Mouse (Mus musculus) liver, embryonic 13.5 days (tissue): ENCODE measurements around the gene Zfp1. TPM values are rescaled to one million over a fixed set of nuclear protein-coding genes. Genes with fewer than 3 reads are reported as not detected.
A peak's percentile ranks its signal among the peaks of the same experiment; 100 is the strongest.

Experiments
- ATAC-seq: fragments of 200-750 bp; cut with Nextera tagmentation; 2 replicates; pipeline ENCODE4 v1.8.0; 2017; ENCODE audit warnings: low read depth, mild to moderate bottlenecking, moderate number of reproducible peaks, moderate library complexity
- DNase-seq: peaks from one replicate; pipeline ENCODE4 v3.0.0; 2022
- H3K27ac ChIP-seq: fragments of 300-500 bp; sonication (generic); 2 replicates; pipeline ENCODE4 v1.5.1; 2015; ENCODE audit warnings: moderate library complexity, mild to moderate bottlenecking, inconsistent platforms
- H3K27me3 ChIP-seq: fragments of 300-500 bp; sonication (generic); 2 replicates; pipeline ENCODE4 v1.6.1; 2015; ENCODE audit warnings: mild to moderate bottlenecking, inconsistent platforms
- H3K36me3 ChIP-seq: fragments of 300-500 bp; sonication (generic); 2 replicates; pipeline ENCODE4 v1.6.1; 2015; ENCODE audit warnings: mild to moderate bottlenecking, inconsistent platforms
- H3K4me1 ChIP-seq: fragments of 300-500 bp; sonication (generic); replicated peaks from 2 replicates; pipeline ENCODE4 v1.6.1; 2015; ENCODE audit warnings: inconsistent platforms
- H3K4me2 ChIP-seq: fragments of 300-500 bp; sonication (generic); 2 replicates; pipeline ENCODE4 v1.6.1; 2015; ENCODE audit warnings: inconsistent platforms, mild to moderate bottlenecking, moderate library complexity
- H3K4me3 ChIP-seq: fragments of 300-500 bp; sonication (generic); replicated peaks from 2 replicates; pipeline ENCODE4 v1.5.1; 2015; ENCODE audit warnings: mild to moderate bottlenecking, inconsistent platforms
- H3K9ac ChIP-seq: fragments of 300-500 bp; sonication (generic); 2 replicates; pipeline ENCODE4 v1.6.1; 2015; ENCODE audit warnings: mild to moderate bottlenecking, inconsistent platforms
- H3K9me3 ChIP-seq: fragments of 300-500 bp; sonication (generic); replicated peaks from 2 replicates; pipeline ENCODE4 v1.6.1; 2016; ENCODE audit warnings: inconsistent platforms
- WGBS: fragments of 180-500 bp; shearing (Covaris S2); methylation state at CpG from one replicate; pipeline ENCODE4 v1.1.7; 2015; ENCODE audit not compliant: insufficient replicate concordance; 5-methylcytosine and 5-hydroxymethylcytosine counted together
- polyA plus RNA-seq: library from polyadenylated mRNA; unstranded; fragments of >200 nt; fragmentation: Nextera tagmentation; extraction: Ambion mirVana; gene quantifications from 2 replicates; pipeline ENCODE4 v1.2.1, GENCODE M21; 2015

Gene Zfp1
- polyA plus RNA-seq, 1 experiment from 2014 or later = 5.7 TPM

GRCm38 (mm10) chr8:111699035-111699434 lies 55.8 kb downstream of the Zfp1 start:
- WGBS = 0% methylated on average over 1 of the region's 1 CpGs
- Histone ChIP-seq H3K4me2 (no peak overlapping the region), H3K9ac (no peak overlapping the region), H3K9me3 (no peaks in the 10 kb centered on the region), H3K4me3 (no peak overlapping the region), H3K27ac (no peak overlapping the region), H3K4me1 (no peaks in the 10 kb centered on the region; the same call in 1 of the 2 replicates), H3K36me3 (no peaks in the 10 kb centered on the region), H3K27me3 (0 out of 2 replicates have a peak, but pooled peaks cover 5% of the 10 kb centered on the region)
- ATAC-seq = no peak
- no peak for DNase-seq

GRCm38 (mm10) chr8:111700201-111700600 lies 57.0 kb downstream of the Zfp1 start:
- 59% methylated on average over 3 of the region's 3 CpGs for WGBS
- Histone ChIP-seq H3K4me1 (peaks cover 7% of the 10 kb centered on the region), H3K4me3 (no peak overlapping the region), H3K4me2 (no peak overlapping the region), H3K36me3 (no peaks in the 10 kb centered on the region), H3K27ac (no peak overlapping the region), H3K9me3 (no peaks in the 10 kb centered on the region), H3K9ac (no peak overlapping the region), H3K27me3 (0 out of 2 replicates have a peak, but pooled peaks cover 5% of the 10 kb centered on the region)
- ATAC-seq (no peak), DNase-seq (no peak)

- Histone ChIP-seq H3K9ac (no peak overlapping the region), H3K36me3 (no peaks in the 10 kb centered on the region), H3K4me1 (peaks cover 12% of the 10 kb centered on the region), H3K27me3 (0 out of 2 replicates have a peak, but pooled peaks cover 5% of the 10 kb centered on the region), H3K4me3 (no peak overlapping the region), H3K9me3 (no peaks in the 10 kb centered on the region), H3K27ac (no peak overlapping the region), H3K4me2 (no peak overlapping the region)
- no peak for ATAC-seq
- WGBS = 71% methylated on average over 5 of the region's 5 CpGs
- no peak for DNase-seq
Observed at GRCm38 (mm10) chr8:111700740-111701139, 57.5 kb downstream of the Zfp1 start.

GRCm38 (mm10) chr8:111701380-111701779 lies 58.2 kb downstream of the Zfp1 start:
- ATAC-seq = no peak
- 0 out of 2 replicates have a peak, but pooled peaks cover 5% of the 10 kb centered on the region for H3K27me3 ChIP-seq
- H3K4me2 ChIP-seq = no peak overlapping the region
- WGBS = 61% methylated on average over 9 of the region's 9 CpGs
- no peaks in the 10 kb centered on the region for H3K36me3 ChIP-seq
- DNase-seq = no peak
- H3K9me3 ChIP-seq = no peaks in the 10 kb centered on the region
- H3K9ac ChIP-seq = no peak overlapping the region
- H3K4me1 ChIP-seq = peaks cover 15% of the 10 kb centered on the region
- no peak overlapping the region for H3K27ac ChIP-seq
- no peak overlapping the region for H3K4me3 ChIP-seq

GRCm38 (mm10) chr8:111704585-111704984 lies 61.4 kb downstream of the Zfp1 start:
- 74% methylated on average over 12 of the region's 12 CpGs for WGBS
- no peaks in the 10 kb centered on the region for H3K36me3 ChIP-seq
- ATAC-seq = no peak
- no peak overlapping the region for H3K9ac ChIP-seq
- H3K4me2 ChIP-seq = no peak overlapping the region
- H3K4me3 ChIP-seq = no peak overlapping the region
- no peaks in the 10 kb centered on the region for H3K9me3 ChIP-seq
- no peak for DNase-seq
- H3K27me3 ChIP-seq = 0 out of 2 replicates have a peak, but pooled peaks cover 5% of the 10 kb centered on the region
- peak overlapping the region; percentile 53 for H3K27ac ChIP-seq
- peaks cover 18% of the 10 kb centered on the region for H3K4me1 ChIP-seq

- 11% methylated on average over 3 of the region's 3 CpGs for WGBS
- no peaks in the 10 kb centered on the region for H3K36me3 ChIP-seq
- no peak for DNase-seq
- H3K27ac ChIP-seq = peak overlapping the region; percentile 53
- no peak overlapping the region for H3K4me2 ChIP-seq
- H3K27me3 ChIP-seq = 0 out of 2 replicates have a peak, but pooled peaks cover 5% of the 10 kb centered on the region
- no peaks in the 10 kb centered on the region for H3K9me3 ChIP-seq
- no peak overlapping the region for H3K4me3 ChIP-seq
- ATAC-seq = peak; percentile 69
- peaks cover 23% of the 10 kb centered on the region for H3K4me1 ChIP-seq
- no peak overlapping the region for H3K9ac ChIP-seq
Observed at GRCm38 (mm10) chr8:111705222-111705621, 62.0 kb downstream of the Zfp1 start.

GRCm38 (mm10) chr8:111705699-111706098 lies 62.5 kb downstream of the Zfp1 start:
- no peaks in the 10 kb centered on the region for H3K9me3 ChIP-seq
- no peak for DNase-seq
- no peak overlapping the region for H3K27ac ChIP-seq
- peaks cover 3% of the 10 kb centered on the region for H3K36me3 ChIP-seq
- 59% methylated on average over 5 of the region's 5 CpGs for WGBS
- H3K4me2 ChIP-seq = no peak overlapping the region
- no peak overlapping the region for H3K4me3 ChIP-seq
- peaks cover 23% of the 10 kb centered on the region for H3K4me1 ChIP-seq
- ATAC-seq = no peak
- 0 out of 2 replicates have a peak, but pooled peaks cover 5% of the 10 kb centered on the region for H3K27me3 ChIP-seq
- no peak overlapping the region for H3K9ac ChIP-seq

GRCm38 (mm10) chr8:111708265-111708664 lies 65.1 kb downstream of the Zfp1 start:
- H3K27ac ChIP-seq = peak overlapping the region; percentile 75
- H3K4me3 ChIP-seq = no peak overlapping the region
- H3K9ac ChIP-seq = no peak overlapping the region
- H3K9me3 ChIP-seq = no peaks in the 10 kb centered on the region
- H3K27me3 ChIP-seq = 0 out of 2 replicates have a peak, but pooled peaks cover 4% of the 10 kb centered on the region
- H3K36me3 ChIP-seq = peaks cover 11% of the 10 kb centered on the region
- peaks cover 23% of the 10 kb centered on the region for H3K4me1 ChIP-seq
- DNase-seq (no peak), ATAC-seq (peak; percentile 39)
- WGBS = 54% methylated on average over 6 of the region's 6 CpGs
- no peak overlapping the region for H3K4me2 ChIP-seq

- peaks cover 23% of the 10 kb centered on the region for H3K4me1 ChIP-seq
- 0 out of 2 replicates have a peak overlapping the region, but pooled peaks have one; percentile 12 for H3K4me2 ChIP-seq
- no peak overlapping the region for H3K4me3 ChIP-seq
- WGBS = 61% methylated on average over 1 of the region's 1 CpGs
- H3K36me3 ChIP-seq = peaks cover 20% of the 10 kb centered on the region
- 0 out of 2 replicates have a peak, but pooled peaks cover 2% of the 10 kb centered on the region for H3K27me3 ChIP-seq
- ATAC-seq = 0 out of 2 replicates have a peak, but pooled peaks have one; percentile 10
- peak overlapping the region; percentile 75 for H3K27ac ChIP-seq
- H3K9ac ChIP-seq = no peak overlapping the region
- no peaks in the 10 kb centered on the region for H3K9me3 ChIP-seq
- no peak for DNase-seq
Observed at GRCm38 (mm10) chr8:111709223-111709622, 66.0 kb downstream of the Zfp1 start.

- ATAC-seq (no peak), DNase-seq (no peak)
- peaks cover 34% of the 10 kb centered on the region for H3K36me3 ChIP-seq
- peaks cover 9% of the 10 kb centered on the region for H3K4me1 ChIP-seq
- no peak overlapping the region for H3K4me3 ChIP-seq
- no peak overlapping the region for H3K4me2 ChIP-seq
- no peak overlapping the region for H3K9ac ChIP-seq
- 0 out of 2 replicates have a peak, but pooled peaks cover 2% of the 10 kb centered on the region for H3K27me3 ChIP-seq
- H3K27ac ChIP-seq = no peak overlapping the region
- H3K9me3 ChIP-seq = no peaks in the 10 kb centered on the region
- WGBS = 77% methylated on average over 20 of the region's 20 CpGs
Observed at GRCm38 (mm10) chr8:111710777-111711485, 67.7 kb downstream of the Zfp1 start.

- peaks cover 17% of the 10 kb centered on the region for H3K4me1 ChIP-seq
- no peak for ATAC-seq
- H3K36me3 ChIP-seq = peaks cover 34% of the 10 kb centered on the region
- H3K4me3 ChIP-seq = no peak overlapping the region
- H3K9me3 ChIP-seq = no peaks in the 10 kb centered on the region
- no peak for DNase-seq
- H3K27ac ChIP-seq = no peak overlapping the region
- H3K4me2 ChIP-seq = no peak overlapping the region
- WGBS = 63% methylated on average over 9 of the region's 9 CpGs
- H3K27me3 ChIP-seq = 0 out of 2 replicates have a peak, but pooled peaks cover 2% of the 10 kb centered on the region
- H3K9ac ChIP-seq = no peak overlapping the region
Observed at GRCm38 (mm10) chr8:111712135-111712534, 68.9 kb downstream of the Zfp1 start.
